Mouse (Mus musculus) kidney, embryonic 16.5 days (tissue): ENCODE measurements around the gene Gtsf2. TPM values are rescaled to one million over a fixed set of nuclear protein-coding genes. Genes with fewer than 3 reads are reported as not detected.

Source experiments
- ATAC-seq: fragments of 200-750 bp; cut with Nextera tagmentation; 2 replicates; pipeline ENCODE4 v1.8.0; 2017; ENCODE audit warnings: moderate TSS enrichment; ENCODE audit not compliant: low FRiP score, low TSS enrichment
- H3K27ac ChIP-seq: fragments of 300-500 bp; sonication (generic); 2 replicates; pipeline ENCODE4 v1.5.1; 2014; ENCODE audit warnings: low read length
- H3K27me3 ChIP-seq: fragments of 300-500 bp; sonication (generic); 2 replicates; pipeline ENCODE4 v1.6.1; 2014; ENCODE audit warnings: low read length, control low read depth, mixed read lengths; ENCODE audit not compliant: insufficient read depth
- H3K36me3 ChIP-seq: fragments of 300-500 bp; sonication (generic); 2 replicates; pipeline ENCODE4 v1.6.1; 2014; ENCODE audit warnings: low read length, control low read depth, mixed read lengths; ENCODE audit not compliant: insufficient read depth
- H3K4me1 ChIP-seq: fragments of 300-500 bp; sonication (generic); 2 replicates; pipeline ENCODE4 v1.6.1; 2014; ENCODE audit warnings: low read length, control low read depth, mixed read lengths; ENCODE audit not compliant: insufficient read depth
- H3K4me2 ChIP-seq: fragments of 300-500 bp; sonication (generic); replicated peaks from 2 replicates; pipeline ENCODE4 v1.6.1; 2014; ENCODE audit warnings: low read depth, low read length
- H3K4me3 ChIP-seq: fragments of 300-500 bp; sonication (generic); 2 replicates; pipeline ENCODE4 v1.5.1; 2014; ENCODE audit warnings: mild to moderate bottlenecking, low read length
- H3K9ac ChIP-seq: fragments of 300-500 bp; sonication (generic); replicated peaks from 2 replicates; pipeline ENCODE4 v1.6.1; 2014; ENCODE audit warnings: low read length
- H3K9me3 ChIP-seq: fragments of 300-500 bp; sonication (generic); 2 replicates; pipeline ENCODE4 v1.6.1; 2016; ENCODE audit warnings: low read length, control low read depth
- WGBS: fragments of 180-500 bp; shearing (Covaris S2); extraction: QIAGEN DNeasy Blood & Tissue Kit; methylation state at CpG from one replicate; pipeline ENCODE4 v1.1.7; 2014; 5-methylcytosine and 5-hydroxymethylcytosine counted together
- polyA plus RNA-seq: library from polyadenylated mRNA; unstranded; fragments of >200 nt; fragmentation: Nextera tagmentation; extraction: Ambion mirVana; gene quantifications from 2 replicates; pipeline ENCODE4 v1.2.1, GENCODE M21; 2015

Gene Gtsf2
- not detected in 2 replicates for polyA plus RNA-seq

DNA sequence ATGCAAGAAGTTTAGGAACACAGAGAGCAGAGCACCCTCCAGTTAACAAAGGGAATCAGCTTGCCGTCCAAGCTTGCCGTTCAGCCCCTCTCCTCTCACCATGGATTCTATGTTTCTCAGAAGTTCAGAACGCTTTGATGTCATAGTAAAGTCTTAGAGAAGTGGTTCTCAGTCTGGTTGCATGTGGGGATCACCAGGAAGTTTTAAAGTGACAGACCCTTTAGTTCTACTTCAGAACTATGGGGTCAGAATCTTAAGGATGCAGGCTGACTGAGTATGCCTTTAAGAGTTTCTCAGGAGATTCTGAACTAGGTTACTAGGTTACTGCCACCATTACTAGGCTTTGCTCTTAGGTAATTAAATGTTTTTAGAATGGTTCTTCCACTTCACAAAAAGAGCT, at the start of gene Gtsf2:
Gene Gtsf2, minus strand, starts transcription at position 101 of the 400 bp plus-strand sequence.
- Histone ChIP-seq H3K27ac (no peak within 1 kb of the TSS), H3K4me2 (no peak within 1 kb of the TSS), H3K9me3 (no peaks in the 10 kb centered on the region), H3K9ac (no peak within 1 kb of the TSS), H3K27me3 (no peaks in the 10 kb centered on the region), H3K4me1 (no peaks in the 10 kb centered on the region), H3K36me3 (no peaks in the 10 kb centered on the region), H3K4me3 (no peak within 1 kb of the TSS)
- WGBS, result 19% methylated on average over 3 of the region's 3 CpGs
- ATAC-seq, result no peak

DNA sequence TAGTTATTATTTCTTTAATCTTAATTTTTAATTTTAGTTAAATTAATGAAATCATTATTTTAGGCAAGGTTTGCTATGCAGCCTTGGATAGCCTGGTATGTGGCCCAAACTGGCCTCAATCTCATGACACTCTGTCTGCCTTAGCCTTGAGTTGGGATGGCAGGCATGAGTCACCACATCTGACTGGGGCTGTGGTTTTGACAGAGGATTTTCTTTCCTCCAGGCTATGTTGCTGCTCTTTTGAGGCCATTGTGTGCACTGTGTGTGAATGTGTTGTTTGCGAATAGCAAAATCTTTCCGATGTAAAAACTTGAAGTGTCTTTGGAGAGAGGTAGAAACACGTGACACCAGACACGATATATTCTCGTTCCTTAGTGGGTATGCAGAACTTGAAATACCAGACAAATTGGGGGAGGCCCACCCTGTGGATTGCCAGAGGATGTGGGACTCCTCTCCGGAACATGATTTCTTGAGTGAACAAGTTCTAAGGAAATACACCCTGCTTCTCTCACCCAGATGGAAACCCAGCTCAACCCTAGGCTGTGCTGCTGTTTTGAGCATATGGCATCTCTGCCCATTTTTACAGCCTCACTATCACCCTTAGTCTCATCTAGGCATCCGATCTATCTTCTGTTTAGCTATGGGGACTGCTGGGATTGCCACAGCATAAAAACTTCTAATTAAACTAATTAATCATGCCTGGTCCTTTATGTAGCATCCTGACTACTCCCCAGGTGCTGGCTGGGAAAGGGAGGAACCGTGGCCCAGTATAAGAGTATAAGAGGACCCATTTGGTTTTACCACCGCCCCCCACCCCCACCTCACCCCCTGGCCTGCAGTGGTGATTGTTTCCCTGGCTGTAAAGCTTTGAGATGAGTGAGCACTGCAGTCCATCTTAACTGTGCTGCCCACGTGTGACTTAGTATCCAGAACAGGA, 48.2 kb upstream of the Gtsf2 start:
- 59% methylated on average over 10 of the region's 10 CpGs for WGBS
- 0 out of 2 replicates have a peak, but pooled peaks cover 5% of the 10 kb centered on the region for H3K27me3 ChIP-seq

DNA sequence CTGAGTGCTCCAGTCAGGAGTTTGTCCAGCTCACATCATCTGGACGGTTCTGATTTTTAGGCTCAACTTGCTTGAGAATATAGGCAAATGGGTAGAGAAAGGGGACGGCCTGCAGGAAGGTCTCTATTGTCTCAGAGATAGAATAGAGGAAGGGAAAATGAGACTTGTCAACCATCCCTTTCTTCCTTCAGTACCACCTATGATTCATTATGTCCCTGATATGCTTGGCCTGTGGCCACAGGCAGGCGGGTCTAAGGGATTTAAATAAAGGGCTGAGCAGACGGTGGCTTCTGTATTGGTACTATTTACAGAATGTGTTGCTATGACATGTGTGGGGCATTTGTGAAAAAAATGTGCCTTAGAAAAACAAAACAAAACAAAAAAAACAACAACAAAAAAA, 40.1 kb upstream of the Gtsf2 start:
- Histone ChIP-seq H3K4me3 (no peak overlapping the region), H3K27ac (no peak overlapping the region), H3K4me1 (no peaks in the 10 kb centered on the region), H3K36me3 (no peaks in the 10 kb centered on the region), H3K9ac (no peak overlapping the region), H3K27me3 (no peaks in the 10 kb centered on the region), H3K9me3 (no peaks in the 10 kb centered on the region), H3K4me2 (no peak overlapping the region)
- no peak for ATAC-seq
- 60% methylated on average over 4 of the region's 4 CpGs for WGBS

More for the DNA sequence above, 48.2 kb upstream of the Gtsf2 start:
- no peak overlapping the region for H3K4me3 ChIP-seq
- no peak overlapping the region for H3K4me2 ChIP-seq
- ATAC-seq, result no peak
- no peaks in the 10 kb centered on the region for H3K36me3 ChIP-seq
- no peaks in the 10 kb centered on the region for H3K9me3 ChIP-seq
- H3K9ac ChIP-seq, result no peak overlapping the region
- peaks cover 6% of the 10 kb centered on the region; the same call in 1 of the 2 replicates for H3K4me1 ChIP-seq
- H3K27ac ChIP-seq, result no peak overlapping the region

DNA sequence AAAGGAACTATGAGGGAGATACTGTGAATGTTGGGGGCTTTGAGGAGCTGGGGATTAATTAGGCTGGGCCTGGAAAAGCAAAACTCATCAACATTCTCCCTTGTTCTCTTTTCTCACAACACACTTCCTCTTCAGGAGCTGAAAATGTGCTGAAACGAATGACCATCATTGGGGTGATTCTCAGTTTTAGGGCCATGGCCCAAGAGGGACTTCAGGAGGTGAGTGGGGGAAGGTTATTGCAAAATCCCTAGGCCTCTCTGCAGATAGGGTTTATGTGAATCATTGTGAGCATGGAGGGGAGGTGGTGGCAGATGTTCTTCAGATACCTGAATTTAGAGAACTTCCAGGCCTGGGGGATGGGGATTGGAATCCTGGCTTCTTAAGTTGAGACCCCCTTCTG, 38.4 kb upstream of the Gtsf2 start:
- H3K9ac ChIP-seq, result no peak overlapping the region
- no peaks in the 10 kb centered on the region for H3K4me1 ChIP-seq
- H3K27me3 ChIP-seq, result no peaks in the 10 kb centered on the region
- 58% methylated on average over 1 of the region's 1 CpGs for WGBS
- H3K27ac ChIP-seq, result no peak overlapping the region
- H3K4me2 ChIP-seq, result no peak overlapping the region
- no peaks in the 10 kb centered on the region for H3K9me3 ChIP-seq
- no peak for ATAC-seq
- H3K36me3 ChIP-seq, result no peaks in the 10 kb centered on the region
- no peak overlapping the region for H3K4me3 ChIP-seq

DNA sequence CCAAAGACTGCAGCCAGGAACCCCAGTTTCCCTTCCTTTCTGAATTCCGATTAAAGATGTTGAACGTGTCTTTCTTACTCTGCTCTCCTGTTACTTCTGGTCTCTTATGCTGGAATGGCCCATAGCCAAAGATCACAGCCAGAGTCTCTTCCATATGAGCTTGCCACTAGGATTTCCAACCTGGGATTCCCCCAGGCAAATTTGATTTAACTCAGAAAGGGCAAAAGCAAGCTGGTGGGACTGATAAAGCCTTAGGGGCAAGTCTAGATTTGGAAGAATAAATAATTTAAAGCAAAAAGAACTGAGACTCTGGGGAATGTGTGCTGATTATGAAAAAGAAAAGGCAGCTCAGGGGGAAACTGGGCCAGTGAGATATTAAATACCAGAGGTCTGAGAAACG, 36.8 kb upstream of the Gtsf2 start:
- no peak overlapping the region for H3K4me2 ChIP-seq
- no peak for ATAC-seq
- H3K27ac ChIP-seq, result no peak overlapping the region
- no peaks in the 10 kb centered on the region for H3K27me3 ChIP-seq
- no peaks in the 10 kb centered on the region for H3K36me3 ChIP-seq
- 52% methylated on average over 3 of the region's 3 CpGs for WGBS
- H3K9ac ChIP-seq, result no peak overlapping the region
- no peak overlapping the region for H3K4me3 ChIP-seq
- no peaks in the 10 kb centered on the region for H3K9me3 ChIP-seq
- H3K4me1 ChIP-seq, result no peaks in the 10 kb centered on the region

DNA sequence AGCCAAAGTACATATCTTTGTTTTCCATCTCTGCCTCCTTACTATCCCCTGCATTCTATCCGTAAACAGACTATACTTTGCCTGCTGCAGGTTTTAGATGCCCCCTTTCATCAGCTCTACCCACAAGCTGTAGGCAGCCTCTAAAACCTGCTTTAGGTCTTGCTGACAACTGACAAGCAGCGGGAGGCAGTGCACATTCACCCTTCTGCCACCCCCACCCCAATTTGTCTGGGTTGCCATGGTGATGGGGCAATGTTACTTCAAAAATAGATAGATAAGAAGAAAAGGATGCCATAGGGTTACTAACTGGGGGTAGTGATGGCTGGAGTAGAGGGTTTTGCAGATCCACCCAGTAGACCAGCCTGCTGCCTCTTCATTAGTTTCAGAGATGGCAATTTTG, 36.2 kb upstream of the Gtsf2 start:
- Histone ChIP-seq H3K4me1 (no peaks in the 10 kb centered on the region), H3K36me3 (no peaks in the 10 kb centered on the region), H3K4me2 (no peak overlapping the region), H3K9ac (no peak overlapping the region), H3K4me3 (no peak overlapping the region), H3K27ac (no peak overlapping the region), H3K9me3 (no peaks in the 10 kb centered on the region), H3K27me3 (no peaks in the 10 kb centered on the region)
- 55% methylated on average over 2 of the region's 2 CpGs for WGBS
- ATAC-seq, result no peak

DNA sequence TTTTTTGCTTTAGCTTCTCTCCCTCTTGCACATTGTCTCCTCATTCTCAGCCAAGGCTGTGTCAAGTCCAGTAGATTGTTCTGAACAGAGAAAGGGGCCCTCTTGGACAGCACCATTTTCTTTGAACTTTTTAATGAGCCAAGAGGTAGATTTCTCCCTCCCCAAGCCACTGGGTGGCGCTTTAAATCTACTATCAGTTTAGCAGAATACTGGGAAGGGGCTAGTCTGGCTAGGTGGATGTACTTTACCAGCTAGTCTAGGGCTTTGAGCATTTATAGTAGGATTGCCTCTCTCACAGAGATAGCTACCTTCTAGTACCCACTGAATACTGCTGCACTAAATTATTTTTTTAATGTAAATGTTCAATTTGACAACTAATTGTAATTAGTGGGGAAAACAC, 34.2 kb upstream of the Gtsf2 start:
- H3K27ac ChIP-seq, result no peak overlapping the region
- H3K36me3 ChIP-seq, result no peaks in the 10 kb centered on the region
- ATAC-seq, result 0 out of 2 replicates have a peak, but pooled peaks have one; percentile 54
- no peak overlapping the region for H3K4me3 ChIP-seq
- no peaks in the 10 kb centered on the region for H3K4me1 ChIP-seq
- no peak overlapping the region for H3K9ac ChIP-seq
- no peaks in the 10 kb centered on the region for H3K27me3 ChIP-seq
- no peaks in the 10 kb centered on the region for H3K9me3 ChIP-seq
- WGBS, result 0% methylated on average over 1 of the region's 1 CpGs
- H3K4me2 ChIP-seq, result no peak overlapping the region

DNA sequence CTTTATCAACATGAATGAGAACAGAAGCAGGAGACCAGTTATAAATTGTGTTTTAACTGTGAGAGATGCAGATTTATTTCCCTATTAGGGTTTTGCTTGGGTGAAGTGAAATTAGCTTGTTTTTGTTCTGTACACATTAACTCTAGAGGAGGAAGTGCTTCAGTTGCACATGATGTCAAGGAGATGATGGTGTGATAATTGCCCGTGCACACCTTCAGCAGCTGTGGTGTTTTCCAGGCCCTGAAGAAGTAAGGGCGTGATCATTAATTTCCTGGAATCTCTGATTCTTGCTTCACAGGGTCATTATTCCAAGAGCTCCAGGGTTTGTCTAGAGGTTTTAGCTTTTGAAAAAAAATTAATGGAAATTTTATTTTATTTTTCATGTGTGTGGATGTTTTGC, 31.9 kb upstream of the Gtsf2 start:
- H3K9ac ChIP-seq, result no peak overlapping the region
- ATAC-seq, result no peak
- H3K4me2 ChIP-seq, result no peak overlapping the region
- no peaks in the 10 kb centered on the region for H3K27me3 ChIP-seq
- H3K9me3 ChIP-seq, result no peaks in the 10 kb centered on the region
- no peak overlapping the region for H3K27ac ChIP-seq
- H3K36me3 ChIP-seq, result no peaks in the 10 kb centered on the region
- 51% methylated on average over 2 of the region's 2 CpGs for WGBS
- H3K4me3 ChIP-seq, result no peak overlapping the region
- H3K4me1 ChIP-seq, result no peaks in the 10 kb centered on the region

DNA sequence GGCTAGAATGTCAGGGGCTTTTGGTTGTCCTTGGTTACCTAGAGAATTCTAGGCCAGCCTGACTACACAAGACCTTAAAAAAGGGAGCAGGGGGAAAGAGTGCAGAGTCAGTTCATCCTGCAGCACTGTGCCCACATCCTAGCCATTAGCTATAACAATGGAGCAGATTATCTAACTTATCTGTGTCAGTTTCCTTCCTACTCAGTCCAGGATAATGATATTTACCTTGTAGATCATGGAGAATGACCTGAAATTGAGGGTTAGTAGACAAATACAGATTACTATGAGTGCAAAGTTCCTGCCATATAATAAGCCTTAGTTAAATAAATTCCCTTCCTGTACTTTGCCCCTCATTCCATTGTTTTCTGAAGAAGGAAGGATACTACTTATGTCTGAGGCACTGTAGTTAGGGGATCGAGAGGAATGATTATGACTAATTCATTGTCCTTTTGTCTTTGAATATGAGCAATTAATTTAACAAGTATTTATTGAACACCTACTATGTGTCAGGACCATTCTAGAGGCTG, 30.9 kb upstream of the Gtsf2 start:
- no peaks in the 10 kb centered on the region for H3K36me3 ChIP-seq
- H3K27me3 ChIP-seq, result no peaks in the 10 kb centered on the region
- no peak overlapping the region for H3K9ac ChIP-seq
- H3K27ac ChIP-seq, result no peak overlapping the region
- no peak overlapping the region for H3K4me3 ChIP-seq
- no peaks in the 10 kb centered on the region for H3K4me1 ChIP-seq
- WGBS, result 79% methylated on average over 1 of the region's 1 CpGs
- no peak for ATAC-seq
- H3K4me2 ChIP-seq, result no peak overlapping the region
- no peaks in the 10 kb centered on the region for H3K9me3 ChIP-seq

DNA sequence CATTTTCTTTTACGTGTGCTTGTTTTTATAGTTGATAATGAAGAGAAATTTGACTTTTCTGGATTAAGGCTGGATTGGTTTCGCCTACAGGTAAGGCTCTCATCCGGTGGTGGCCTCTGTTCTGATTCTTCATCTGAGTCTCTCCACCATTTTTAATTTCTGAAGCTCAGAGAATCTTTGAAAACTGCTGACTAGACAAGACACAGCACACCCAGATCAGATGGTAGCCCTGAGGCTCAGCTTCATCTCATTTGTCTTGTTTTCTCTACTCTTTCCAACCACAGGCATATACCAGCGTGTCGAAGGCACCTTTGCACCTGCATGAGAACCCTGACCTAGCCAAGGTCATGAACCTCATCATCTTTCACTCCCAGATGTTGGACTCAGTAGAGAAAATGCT, 25.5 kb upstream of the Gtsf2 start:
- H3K27me3 ChIP-seq, result no peaks in the 10 kb centered on the region
- ATAC-seq, result no peak
- 77% methylated on average over 5 of the region's 5 CpGs for WGBS
- H3K4me1 ChIP-seq, result no peaks in the 10 kb centered on the region
- no peak overlapping the region for H3K4me2 ChIP-seq
- no peak overlapping the region for H3K9ac ChIP-seq
- no peaks in the 10 kb centered on the region for H3K9me3 ChIP-seq
- no peaks in the 10 kb centered on the region for H3K36me3 ChIP-seq
- H3K27ac ChIP-seq, result no peak overlapping the region
- no peak overlapping the region for H3K4me3 ChIP-seq
